Mouse (Mus musculus): ENCODE data around the gene Dcst2. TPM values are rescaled to one million over a fixed set of nuclear protein-coding genes. Genes with fewer than 3 reads are reported as not detected.

The Dcst2 gene
- polyA plus RNA-seq, 1 experiment from 2014 or later: 0.19 TPM

DNA sequence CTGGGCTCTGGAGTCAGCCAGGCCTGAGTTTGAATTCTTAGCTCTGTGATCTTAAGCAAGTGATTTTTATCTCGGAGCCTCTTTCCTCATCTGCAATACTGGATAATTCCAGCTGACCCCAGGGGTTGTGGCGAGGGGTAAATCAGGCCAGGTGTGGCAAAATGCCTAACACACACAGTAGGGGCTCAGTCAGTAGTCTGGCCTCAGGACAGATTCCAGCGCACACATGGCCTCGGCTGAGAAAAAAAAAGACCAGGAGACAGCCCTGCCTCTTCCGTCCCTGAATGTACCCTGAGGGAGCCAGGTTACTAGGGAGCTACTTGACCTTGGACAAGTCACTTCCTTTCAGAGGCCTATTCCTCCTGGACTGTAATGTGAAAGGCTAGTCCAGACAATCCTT lies 21.2 kb downstream of the Dcst2 start:
- no peak overlapping the region for H3K4me3 ChIP-seq
- no peak overlapping the region for H3K4me2 ChIP-seq
- H3K9ac ChIP-seq: no peak overlapping the region
- WGBS: 79% methylated on average over 5 of the region's 5 CpGs
- peaks cover 56% of the 10 kb centered on the region for H3K4me1 ChIP-seq
- no peaks in the 10 kb centered on the region for H3K9me3 ChIP-seq
- H3K27ac ChIP-seq: peak overlapping the region; percentile 24; the same call in 1 of the 2 replicates
- H3K36me3 ChIP-seq: peaks cover 18% of the 10 kb centered on the region
- H3K27me3 ChIP-seq: no peaks in the 10 kb centered on the region
- ATAC-seq (ENCODE audit: borderline replicate concordance, extremely low read depth, low FRiP score, low TSS enrichment): no peak

DNA sequence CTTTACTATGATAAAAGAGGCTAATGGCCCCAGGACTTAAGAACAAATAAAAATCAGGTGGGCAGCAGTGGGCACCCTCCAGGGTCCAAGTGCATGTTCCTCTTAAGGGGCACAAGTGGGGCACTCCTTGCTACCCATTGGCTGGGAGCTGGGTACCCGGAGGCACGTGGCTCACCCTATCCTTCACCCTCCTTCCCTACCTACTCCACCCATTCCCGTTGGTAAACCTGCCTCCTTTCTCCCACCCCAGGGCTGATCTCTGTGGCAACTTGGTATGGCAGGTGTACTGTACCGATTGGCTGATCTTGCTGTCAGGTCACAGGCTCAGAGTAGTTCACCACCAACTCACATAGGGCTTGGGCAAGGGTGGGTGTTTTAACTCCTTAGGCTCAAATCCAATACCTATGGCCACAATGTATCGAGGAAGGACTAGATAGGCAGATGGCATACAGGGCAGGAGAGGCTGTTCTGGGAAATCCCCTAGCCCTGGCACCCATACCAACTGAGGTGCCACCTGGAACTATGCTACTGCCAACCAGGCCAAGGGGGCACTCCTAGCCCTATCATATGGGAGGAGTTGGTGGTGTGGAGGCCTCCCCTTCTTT lies 22.0 kb downstream of the Dcst2 start:
- WGBS: 73% methylated on average over 5 of the region's 5 CpGs
- H3K27me3 ChIP-seq: no peaks in the 10 kb centered on the region
- ATAC-seq (ENCODE audit: borderline replicate concordance, extremely low read depth, low FRiP score, low TSS enrichment): no peak
- peaks cover 56% of the 10 kb centered on the region for H3K4me1 ChIP-seq
- peak overlapping the region; percentile 16; the same call in 1 of the 2 replicates for H3K4me2 ChIP-seq
- no peaks in the 10 kb centered on the region for H3K9me3 ChIP-seq
- no peak overlapping the region for H3K4me3 ChIP-seq
- 0 out of 2 replicates have a peak overlapping the region, but pooled peaks have one; percentile 24 for H3K27ac ChIP-seq
- no peak overlapping the region for H3K9ac ChIP-seq
- H3K36me3 ChIP-seq: peaks cover 18% of the 10 kb centered on the region

DNA sequence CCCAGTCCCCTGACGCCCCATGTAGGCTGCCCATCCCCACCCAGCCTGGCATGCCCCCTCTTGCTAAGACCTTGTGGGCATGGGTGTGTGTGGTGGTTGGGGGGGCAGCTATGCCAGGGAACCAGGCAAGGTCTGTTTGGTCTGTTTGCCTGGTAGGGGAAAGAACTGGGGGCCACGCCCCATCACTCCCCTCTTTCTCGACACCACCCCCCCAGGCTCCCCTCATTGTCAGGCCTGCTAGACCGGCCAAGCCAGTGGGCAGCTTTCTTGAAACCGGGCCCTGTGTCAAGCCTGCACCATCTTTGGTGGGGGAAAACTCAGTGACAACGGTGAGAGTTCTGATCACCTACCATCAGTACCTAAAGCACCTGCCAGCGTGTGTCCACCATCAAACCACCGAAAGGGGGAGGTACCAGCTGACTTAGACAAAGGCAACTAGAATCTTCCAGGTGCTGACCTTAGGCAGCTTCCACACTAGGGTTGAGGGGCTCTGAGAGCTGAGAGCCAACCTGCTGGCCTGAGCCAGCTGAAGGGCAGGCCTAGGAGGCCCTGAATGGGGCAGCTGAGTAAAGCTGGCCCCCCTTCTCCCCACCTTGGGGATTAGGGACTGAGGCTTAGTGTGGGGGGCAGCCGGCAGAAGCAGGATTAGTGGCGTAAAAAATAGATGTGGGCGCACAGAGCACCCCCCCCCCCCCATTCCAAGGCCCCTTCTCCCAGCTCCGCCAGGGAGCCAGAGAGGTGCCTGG lies 22.7 kb downstream of the Dcst2 start:
- Histone ChIP-seq H3K4me2 (peak overlapping the region; percentile 16; the same call in 1 of the 2 replicates), H3K27ac (peak overlapping the region; percentile 44; the same call in 1 of the 2 replicates), H3K36me3 (peaks cover 15% of the 10 kb centered on the region), H3K4me3 (no peak overlapping the region), H3K4me1 (peaks cover 53% of the 10 kb centered on the region), H3K27me3 (no peaks in the 10 kb centered on the region), H3K9me3 (no peaks in the 10 kb centered on the region), H3K9ac (no peak overlapping the region)
- ATAC-seq (ENCODE audit: borderline replicate concordance, extremely low read depth, low FRiP score, low TSS enrichment): no peak
- 70% methylated on average over 10 of the region's 12 CpGs for WGBS

DNA sequence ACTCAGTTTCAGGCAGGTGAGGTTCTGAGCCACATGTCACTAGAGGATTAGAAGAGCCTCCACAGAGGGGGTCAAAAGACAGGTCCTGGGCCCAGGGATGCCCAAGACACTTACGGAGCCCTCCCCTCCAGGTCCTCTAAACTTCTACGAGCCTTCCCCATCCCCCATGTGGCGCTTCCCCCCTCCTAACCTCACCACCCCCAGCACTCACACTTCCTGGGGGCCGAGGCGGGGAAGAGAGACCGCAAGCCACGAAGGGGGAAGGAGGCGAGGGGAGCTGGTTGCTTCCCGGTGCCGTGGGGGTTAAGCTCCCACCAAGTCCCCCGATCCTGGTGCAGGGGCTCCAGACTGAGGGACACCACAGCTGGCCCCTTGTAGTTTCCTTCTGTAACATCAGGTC lies 23.7 kb downstream of the Dcst2 start:
- H3K27ac ChIP-seq: no peak overlapping the region
- no peak overlapping the region for H3K4me2 ChIP-seq
- H3K4me1 ChIP-seq: peaks cover 62% of the 10 kb centered on the region
- H3K36me3 ChIP-seq: peaks cover 5% of the 10 kb centered on the region
- H3K4me3 ChIP-seq: no peak overlapping the region
- no peak for ATAC-seq (ENCODE audit: borderline replicate concordance, extremely low read depth, low FRiP score, low TSS enrichment)
- WGBS: 29% methylated on average over 9 of the region's 11 CpGs
- H3K9me3 ChIP-seq: no peaks in the 10 kb centered on the region
- H3K27me3 ChIP-seq: no peaks in the 10 kb centered on the region
- no peak overlapping the region for H3K9ac ChIP-seq

DNA sequence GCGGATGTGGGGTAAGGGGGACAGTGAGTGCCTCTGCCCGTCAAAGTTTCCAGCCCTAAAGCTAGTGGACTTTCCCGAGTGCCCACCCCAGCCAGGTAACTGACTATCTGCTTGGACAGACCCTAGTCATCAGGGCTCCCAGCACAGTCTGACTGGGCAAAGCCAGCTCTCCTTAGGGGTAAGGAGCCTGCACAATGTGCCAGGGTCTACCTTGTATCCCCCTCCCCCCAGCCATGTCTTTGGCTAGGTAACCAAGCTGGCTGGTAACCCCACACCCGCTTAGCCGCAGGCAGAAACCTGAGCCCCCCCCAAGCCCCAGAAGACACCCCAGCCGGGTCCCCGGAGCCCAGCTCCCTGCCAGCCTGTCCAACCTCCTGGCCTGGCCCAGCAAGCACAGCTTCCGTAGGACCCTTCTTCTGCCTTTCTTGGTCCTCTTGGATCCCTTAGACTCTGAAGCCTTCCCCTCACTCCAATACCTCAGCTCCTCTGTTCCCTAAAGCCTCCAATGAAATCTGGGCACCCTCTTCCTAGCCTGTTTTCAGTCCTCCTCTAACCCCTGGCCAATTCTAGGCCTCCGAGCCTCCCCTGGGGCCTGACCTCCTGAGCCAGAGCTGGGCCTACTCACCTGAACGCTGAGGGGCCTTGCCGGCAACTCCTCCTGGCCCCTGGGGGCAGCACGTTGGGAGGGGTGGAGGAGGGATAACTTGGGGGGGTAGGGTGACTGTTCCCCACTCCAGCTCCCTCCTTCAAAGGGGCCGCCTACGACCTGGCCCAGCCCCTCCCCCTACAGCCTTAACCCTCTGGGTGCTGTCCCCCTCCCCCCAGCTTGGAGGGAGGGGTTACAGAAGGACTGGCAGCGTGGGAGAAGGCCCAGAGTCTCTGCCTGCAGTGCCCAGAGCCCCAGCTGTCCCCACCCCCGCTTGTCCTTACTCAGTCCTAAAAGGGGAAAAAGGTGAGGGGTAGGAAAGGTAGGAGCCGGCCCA lies 25.0 kb downstream of the Dcst2 start:
- no peak for ATAC-seq (ENCODE audit: borderline replicate concordance, extremely low read depth, low FRiP score, low TSS enrichment)
- peaks cover 75% of the 10 kb centered on the region for H3K4me1 ChIP-seq
- H3K9ac ChIP-seq: 0 out of 2 replicates have a peak overlapping the region, but pooled peaks have one; percentile 4
- H3K9me3 ChIP-seq: no peaks in the 10 kb centered on the region
- no peaks in the 10 kb centered on the region for H3K27me3 ChIP-seq
- 54% methylated on average over 17 of the region's 17 CpGs for WGBS
- peak overlapping the region; percentile 22; the same call in 1 of the 2 replicates for H3K4me2 ChIP-seq
- H3K36me3 ChIP-seq: no peaks in the 10 kb centered on the region
- peak overlapping the region; percentile 27; the same call in 1 of the 2 replicates for H3K27ac ChIP-seq
- 0 out of 2 replicates have a peak overlapping the region, but pooled peaks have one; percentile 1 for H3K4me3 ChIP-seq

DNA sequence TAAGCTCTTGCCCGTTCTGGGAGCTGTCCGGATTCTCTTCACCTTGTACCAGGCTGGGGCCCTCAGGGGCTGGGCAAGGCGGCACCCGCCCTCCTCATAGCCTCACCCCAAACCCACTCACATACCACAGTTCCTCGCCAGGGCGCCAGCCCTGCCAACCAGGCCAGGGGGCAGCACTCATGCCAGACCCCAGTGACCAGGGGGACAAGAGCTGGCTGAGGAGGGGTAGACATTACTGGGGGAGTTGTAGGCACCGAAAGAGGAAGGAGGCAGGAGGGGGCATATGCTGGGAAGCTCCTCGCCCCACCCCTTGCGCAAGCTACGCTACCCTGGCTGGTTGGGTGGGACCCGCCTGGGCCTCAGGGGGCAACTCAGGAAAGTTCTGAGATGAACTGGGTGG lies 25.9 kb downstream of the Dcst2 start:
- Histone ChIP-seq H3K9ac (no peak overlapping the region), H3K27me3 (no peaks in the 10 kb centered on the region), H3K4me2 (peak overlapping the region; percentile 22; the same call in 1 of the 2 replicates), H3K9me3 (no peaks in the 10 kb centered on the region), H3K4me3 (0 out of 2 replicates have a peak overlapping the region, but pooled peaks have one; percentile 1), H3K4me1 (peaks cover 77% of the 10 kb centered on the region), H3K36me3 (no peaks in the 10 kb centered on the region), H3K27ac (peak overlapping the region; percentile 27; the same call in 1 of the 2 replicates)
- no peak for ATAC-seq (ENCODE audit: borderline replicate concordance, extremely low read depth, low FRiP score, low TSS enrichment)
- 72% methylated on average over 11 of the region's 11 CpGs for WGBS

GRCm38 (mm10) chr3:89388134-89388881 lies 26.5 kb downstream of the Dcst2 start:
- no peak for ATAC-seq (ENCODE audit: borderline replicate concordance, extremely low read depth, low FRiP score, low TSS enrichment)
- 80% methylated on average over 8 of the region's 11 CpGs for WGBS
- Histone ChIP-seq H3K4me2 (no peak overlapping the region; the same call in 1 of the 2 replicates), H3K9me3 (no peaks in the 10 kb centered on the region), H3K9ac (no peak overlapping the region), H3K4me1 (peaks cover 76% of the 10 kb centered on the region), H3K27me3 (no peaks in the 10 kb centered on the region), H3K36me3 (no peaks in the 10 kb centered on the region), H3K4me3 (no peak overlapping the region), H3K27ac (0 out of 2 replicates have a peak overlapping the region, but pooled peaks have one; percentile 19)

DNA sequence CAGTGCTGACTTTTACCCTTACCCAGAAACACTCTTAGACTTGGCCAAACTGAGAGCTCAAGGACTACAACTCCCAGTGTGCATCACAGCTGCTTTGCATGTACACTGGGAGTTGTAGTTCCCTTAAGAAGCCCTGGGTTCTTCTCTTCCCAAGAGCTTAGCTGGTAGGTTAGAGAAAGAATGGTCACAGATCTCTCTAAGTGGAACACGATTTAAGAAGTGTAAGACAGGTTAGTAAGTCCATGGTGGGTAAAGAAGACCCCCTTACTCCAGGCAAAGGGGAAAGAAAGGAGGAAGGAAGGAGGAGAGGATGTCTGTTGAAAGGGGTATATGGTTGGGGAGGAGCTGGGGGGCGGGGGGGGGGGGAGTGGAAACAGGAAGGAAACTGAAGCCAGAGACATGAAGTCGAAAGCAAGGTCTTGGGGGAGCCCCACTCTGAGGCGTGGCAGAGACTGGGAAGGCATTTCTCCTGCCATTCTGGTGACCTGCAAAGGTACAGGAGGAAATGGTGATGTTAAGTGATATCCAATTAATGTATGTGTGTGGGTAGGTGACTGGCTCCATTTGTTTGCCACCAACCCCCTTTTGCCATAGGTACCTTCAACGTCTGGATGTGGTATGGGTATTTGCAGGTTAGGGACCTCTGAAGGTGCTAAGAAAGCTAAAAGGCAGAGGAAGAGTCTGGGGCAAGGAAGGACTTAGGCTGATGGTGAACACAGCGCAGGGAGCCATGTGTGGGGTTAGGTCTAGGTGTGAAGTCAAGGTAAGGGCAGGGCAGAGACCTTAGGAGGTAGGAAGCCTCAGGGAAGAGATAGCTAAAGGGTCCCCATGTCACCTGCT lies 27.3 kb downstream of the Dcst2 start:
- Histone ChIP-seq H3K4me1 (peaks cover 72% of the 10 kb centered on the region), H3K9ac (no peak overlapping the region), H3K9me3 (no peaks in the 10 kb centered on the region), H3K27ac (0 out of 2 replicates have a peak overlapping the region, but pooled peaks have one; percentile 93), H3K4me3 (no peak overlapping the region), H3K27me3 (no peaks in the 10 kb centered on the region), H3K36me3 (no peaks in the 10 kb centered on the region), H3K4me2 (no peak overlapping the region)
- ATAC-seq (ENCODE audit: borderline replicate concordance, extremely low read depth, low FRiP score, low TSS enrichment): no peak
- WGBS: 45% methylated on average over 6 of the region's 6 CpGs

DNA sequence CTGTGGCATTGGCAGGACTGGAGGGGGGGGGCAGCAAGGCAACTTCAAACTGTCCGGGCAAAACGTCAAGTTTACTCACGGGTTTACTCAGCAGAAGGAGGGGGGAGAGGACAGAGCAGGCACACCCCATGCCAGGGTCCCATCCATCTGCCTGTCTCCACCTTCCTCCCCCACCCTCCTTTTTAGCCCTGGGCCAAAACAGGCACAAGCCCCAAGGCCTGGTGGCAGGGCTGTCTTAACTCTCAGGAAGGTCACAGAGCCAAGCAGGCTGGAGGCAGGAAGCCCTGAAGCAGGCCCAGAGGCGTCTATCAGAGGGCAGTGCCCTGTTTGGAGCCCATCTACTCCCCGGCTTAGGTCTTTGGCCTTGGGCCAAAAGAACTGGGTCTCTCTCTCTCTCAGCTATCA lies 28.3 kb downstream of the Dcst2 start:
- Histone ChIP-seq H3K27ac (peak overlapping the region; percentile 93), H3K36me3 (no peaks in the 10 kb centered on the region), H3K27me3 (no peaks in the 10 kb centered on the region), H3K4me3 (peak overlapping the region; percentile 60), H3K4me2 (peak overlapping the region; percentile 97), H3K4me1 (peaks cover 72% of the 10 kb centered on the region), H3K9me3 (no peaks in the 10 kb centered on the region), H3K9ac (no peak overlapping the region)
- 16% methylated on average over 5 of the region's 5 CpGs for WGBS
- no peak for ATAC-seq (ENCODE audit: borderline replicate concordance, extremely low read depth, low FRiP score, low TSS enrichment)

All from lung, embryonic 15.5 days (tissue).